Mouse (Mus musculus) small intestine, adult 10 weeks (tissue): Measurements from ENCODE around the gene Orai3. TPM values are rescaled to one million over a fixed set of nuclear protein-coding genes. Genes with fewer than 3 reads are reported as not detected.

ENCODE experiments used
- polyA plus RNA-seq: library from polyadenylated mRNA; stranded (reverse); fragments of 350-450 nt; fragmentation: Illumina TruSeq; extraction: RNeasy Lipid Tissue Mini Kit (QIAGEN cat#74804); gene quantifications from one replicate; pipeline ENCODE4 v1.2.3, GENCODE M21; 2014; ENCODE audit warnings: low replicate concordance

Orai3 gene
- polyA plus RNA-seq, result 0.63 TPM

DNA sequence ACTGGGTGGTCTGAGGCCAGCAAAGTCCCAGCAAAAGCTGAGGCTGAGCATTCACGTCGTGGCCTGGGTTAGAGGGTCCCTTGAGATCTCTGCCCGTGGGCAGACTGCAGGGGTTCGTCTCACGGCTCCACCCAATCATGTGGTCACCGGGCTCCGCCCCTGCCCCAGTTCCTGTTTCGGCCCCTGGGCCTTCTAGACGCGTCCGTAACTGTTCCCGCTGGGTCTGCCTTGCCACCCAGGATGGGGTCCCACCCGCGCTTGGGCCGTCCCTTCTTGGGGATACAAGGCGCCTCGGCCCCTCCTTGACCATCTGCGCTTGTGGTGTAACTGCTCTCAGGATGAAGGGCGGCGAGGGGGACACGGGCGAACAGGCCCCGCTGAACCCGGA is at the start of gene Orai3:
Orai3 (plus strand) TSS at position 165 of the 388 bp plus-strand sequence.

DNA sequence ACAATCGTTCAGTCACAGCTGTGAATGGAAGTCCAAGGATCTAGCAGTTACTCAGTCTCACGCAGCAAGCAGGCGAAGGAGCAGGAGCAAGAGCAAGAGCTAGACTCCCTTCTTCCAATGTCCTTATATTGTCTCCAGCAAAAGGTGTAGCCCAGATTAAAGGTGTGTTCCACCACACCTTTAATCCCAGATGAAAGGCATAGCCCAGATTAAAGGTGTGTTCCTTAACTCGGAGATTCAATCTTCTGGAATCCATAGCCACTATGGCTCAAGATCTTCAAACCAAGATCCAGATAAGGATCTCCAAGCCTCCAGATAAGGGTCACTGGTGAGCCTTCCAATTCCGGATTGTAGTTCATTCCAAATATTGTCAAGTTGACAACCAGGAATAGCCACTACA is 37.5 kb upstream of the Orai3 start, which contains the start of gene Ctf2:
Ctf2 (minus strand) TSS at position 101 of the 400 bp plus-strand sequence.

DNA sequence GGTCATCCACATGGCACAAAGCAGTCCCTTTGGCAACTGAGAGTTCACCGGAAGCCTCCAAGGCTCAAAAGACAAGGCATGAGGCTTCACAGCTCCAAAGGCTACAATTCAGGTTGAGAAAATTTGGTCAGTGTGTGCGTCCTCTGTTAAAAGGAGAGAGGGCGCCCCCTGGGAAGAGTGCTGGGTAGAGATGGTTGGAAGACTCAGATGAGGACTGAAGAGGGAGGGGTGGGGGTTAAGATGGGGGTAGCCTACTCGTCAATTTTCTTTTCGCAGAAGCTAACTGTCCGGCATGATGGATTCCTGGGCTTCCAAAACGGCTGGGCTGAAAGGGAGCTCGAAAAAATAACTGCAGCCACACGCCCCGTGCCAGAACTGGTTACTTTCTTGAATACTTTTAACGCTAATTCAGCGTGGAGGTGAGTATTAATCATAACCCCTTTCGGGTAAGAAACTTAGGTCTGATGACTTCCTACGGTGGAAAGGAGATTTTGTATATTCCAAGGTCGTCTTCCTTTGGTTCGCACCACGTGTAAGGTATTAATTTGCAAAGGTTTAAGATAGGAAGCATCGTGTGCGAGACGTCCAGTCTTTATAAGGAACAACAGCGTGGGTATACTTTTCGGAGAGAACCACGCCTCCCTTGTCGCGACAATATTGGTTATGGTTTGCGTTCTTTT is 25.1 kb upstream of the Orai3 start, which contains the start of gene Fbxl19:
Fbxl19 (plus strand) TSS at position 178 of the 680 bp plus-strand sequence.

DNA sequence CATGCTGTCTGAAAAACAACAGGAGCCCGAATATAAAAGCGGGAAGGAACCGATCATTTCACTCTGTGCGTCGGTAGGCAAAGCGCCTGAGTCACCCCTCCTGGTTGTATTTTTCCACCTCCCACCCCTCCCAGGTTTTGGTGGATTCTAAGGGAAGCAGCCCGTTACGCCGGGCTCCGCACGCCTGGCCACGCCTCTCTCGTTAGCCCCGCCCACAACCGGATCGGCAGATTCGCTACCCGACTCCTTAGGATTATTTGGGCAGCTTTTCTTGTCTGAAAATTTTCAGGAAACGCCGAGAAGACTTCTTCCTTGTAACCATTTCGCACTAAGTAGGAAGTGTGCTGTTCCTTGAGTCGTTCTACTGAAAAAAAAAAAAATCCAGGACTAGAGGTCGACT is 6.8 kb downstream of the Orai3 start, which contains the start of gene Setd1a:
Setd1a (plus strand) TSS at position 245 of the 400 bp plus-strand sequence.

DNA sequence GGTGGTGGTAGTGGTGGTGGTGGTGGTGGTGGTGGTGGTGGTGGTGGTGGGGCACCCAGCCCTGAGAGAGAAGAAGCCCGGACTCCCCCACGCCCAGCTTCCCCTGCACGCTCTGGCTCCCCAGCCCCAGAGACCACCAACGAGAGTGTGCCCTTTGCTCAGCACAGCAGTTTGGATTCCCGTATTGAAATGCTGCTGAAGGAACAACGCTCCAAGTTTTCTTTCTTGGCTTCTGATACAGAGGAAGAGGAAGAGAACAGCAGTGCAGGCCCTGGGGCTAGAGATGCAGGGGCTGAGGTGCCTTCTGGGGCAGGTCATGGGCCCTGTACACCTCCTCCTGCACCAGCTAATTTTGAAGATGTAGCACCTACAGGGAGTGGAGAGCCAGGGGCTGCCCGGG is 15.7 kb downstream of the Orai3 start, which contains the start of gene Gm49388:
Gm49388 (plus strand) TSS at position 301 of the 400 bp plus-strand sequence.

DNA sequence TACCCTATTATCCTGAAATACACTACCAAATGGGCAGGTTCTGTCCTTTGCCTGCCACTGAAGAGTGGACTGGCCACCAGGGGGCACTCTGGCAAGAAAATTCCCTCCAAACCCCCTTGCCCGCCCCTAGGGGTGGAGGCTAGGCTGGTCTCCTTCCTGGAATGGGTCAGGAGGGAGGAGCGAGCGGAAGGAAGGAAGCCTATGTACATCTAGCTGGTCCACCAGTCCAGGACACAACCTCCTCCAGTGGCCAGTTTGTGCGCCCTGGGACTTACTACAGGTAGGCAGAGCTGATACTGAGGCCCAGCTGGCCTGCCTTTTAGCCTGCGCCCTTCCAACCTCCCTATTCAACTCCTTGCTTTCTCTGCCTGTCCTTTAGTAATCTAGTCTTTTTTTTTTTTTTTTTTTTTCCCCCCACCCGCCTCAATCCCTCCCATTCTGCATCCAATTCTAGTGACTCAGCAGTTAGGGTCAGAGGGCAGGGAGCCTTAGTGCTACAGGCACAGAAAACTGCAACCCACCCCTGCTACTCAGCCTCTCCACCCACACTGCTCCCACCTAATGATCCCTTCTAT is 30.9 kb downstream of the Orai3 start, which contains the start of gene Hsd3b7:
Hsd3b7 (plus strand) TSS at position 170 of the 575 bp plus-strand sequence.

DNA sequence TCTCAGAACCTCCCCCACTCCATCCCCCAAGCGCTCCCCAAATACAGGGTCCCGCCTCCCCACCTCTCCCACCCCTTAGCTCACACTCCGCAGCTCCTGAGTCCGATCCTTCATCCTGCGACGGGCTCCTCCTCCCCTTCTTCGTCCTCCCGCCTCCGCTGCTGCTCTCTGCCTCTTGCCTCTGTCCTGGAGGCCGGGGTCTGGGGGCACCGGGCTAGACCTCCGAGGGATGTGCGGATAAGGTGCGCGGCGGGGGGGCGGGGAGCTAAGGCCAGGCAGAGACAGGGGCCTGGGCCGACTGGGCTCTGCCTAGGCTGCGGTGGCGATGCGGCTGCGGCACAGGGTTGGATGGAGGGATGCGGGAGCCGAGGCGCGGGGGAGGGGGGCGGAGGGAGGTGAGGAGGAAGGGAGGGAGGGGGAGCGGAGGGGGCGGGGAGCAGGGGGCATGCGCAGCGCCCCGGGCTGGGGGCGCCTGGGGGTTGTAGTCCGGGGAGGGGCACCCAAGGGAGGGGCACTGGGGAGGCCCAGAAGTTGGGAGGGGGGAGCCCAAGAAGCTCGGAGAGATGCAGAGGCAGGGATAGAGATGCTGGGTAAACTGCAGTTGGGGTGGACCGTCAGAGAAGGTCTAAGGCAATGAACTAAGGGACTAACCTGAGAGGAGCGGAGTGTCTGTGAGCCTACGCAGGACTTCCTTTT is 54.7 kb downstream of the Orai3 start, which contains the start of the genes Stx4a and Stx1b:
Stx4a (plus strand) TSS at position 119 of the 696 bp plus-strand sequence.
Stx1b (minus strand) TSS at position 374 of the 696 bp plus-strand sequence.

Other genes with a start within 250 kb of the Orai3 start
- gene Tmem265, start 208.4 kb upstream of the Orai3 start, polyA plus RNA-seq, result not detected
- 18.3 TPM for gene Phkg2, start 196.5 kb upstream of the Orai3 start, polyA plus RNA-seq
- not detected for gene Ccdc189, start 181.2 kb upstream of the Orai3 start, polyA plus RNA-seq
- gene Rnf40, start 181.0 kb upstream of the Orai3 start, polyA plus RNA-seq, result 0.82 TPM
- gene Zfp629, start 154.0 kb upstream of the Orai3 start, polyA plus RNA-seq, result 4.8 TPM
- gene Bcl7c, start 60.9 kb upstream of the Orai3 start, polyA plus RNA-seq, result 1.2 TPM
- 0.74 TPM for gene Ctf1, start 57.1 kb upstream of the Orai3 start, polyA plus RNA-seq
- not detected for gene Ctf2, start 37.6 kb upstream of the Orai3 start, polyA plus RNA-seq
- 0.11 TPM for gene Fbxl19, start 25.3 kb upstream of the Orai3 start, polyA plus RNA-seq
- 3.5 TPM for gene Setd1a, start 6.9 kb downstream of the Orai3 start, polyA plus RNA-seq
- not detected for gene Gm49388, start 15.8 kb downstream of the Orai3 start, polyA plus RNA-seq
- 14.6 TPM for gene Hsd3b7, start 30.8 kb downstream of the Orai3 start, polyA plus RNA-seq
- 11.9 TPM for gene Stx4a, start 54.5 kb downstream of the Orai3 start, polyA plus RNA-seq
- 0.30 TPM for gene Stx1b, start 54.7 kb downstream of the Orai3 start, polyA plus RNA-seq
- gene Zfp646, start 106.4 kb downstream of the Orai3 start, polyA plus RNA-seq, result 4.9 TPM
- gene Zfp668, start 107.0 kb downstream of the Orai3 start, polyA plus RNA-seq, result 0.52 TPM
- gene Prss53, start 121.2 kb downstream of the Orai3 start, polyA plus RNA-seq, result not detected
- gene Gm21974, start 125.6 kb downstream of the Orai3 start, polyA plus RNA-seq, result not detected
- gene Vkorc1, start 125.8 kb downstream of the Orai3 start, polyA plus RNA-seq, result 24.9 TPM
- gene Bckdk, start 134.3 kb downstream of the Orai3 start, polyA plus RNA-seq, result 1.1 TPM
- 5.7 TPM for gene Kat8, start 142.7 kb downstream of the Orai3 start, polyA plus RNA-seq
- 0.26 TPM for gene Prss8, start 160.3 kb downstream of the Orai3 start, polyA plus RNA-seq
- not detected for gene Prss36, start 176.9 kb downstream of the Orai3 start, polyA plus RNA-seq
- gene Fus, start 197.6 kb downstream of the Orai3 start, polyA plus RNA-seq, result 567 TPM
- 89.0 TPM for gene Pycard, start 224.1 kb downstream of the Orai3 start, polyA plus RNA-seq
- gene Trim72, start 234.1 kb downstream of the Orai3 start, polyA plus RNA-seq, result not detected